Mouse (Mus musculus): ENCODE data around the gene Tert. TPM values are rescaled to one million over a fixed set of nuclear protein-coding genes. Genes with fewer than 3 reads are reported as not detected.

Gene Tert
- polyA plus RNA-seq, 1 experiment from 2014 or later: 4.8 TPM

DNA sequence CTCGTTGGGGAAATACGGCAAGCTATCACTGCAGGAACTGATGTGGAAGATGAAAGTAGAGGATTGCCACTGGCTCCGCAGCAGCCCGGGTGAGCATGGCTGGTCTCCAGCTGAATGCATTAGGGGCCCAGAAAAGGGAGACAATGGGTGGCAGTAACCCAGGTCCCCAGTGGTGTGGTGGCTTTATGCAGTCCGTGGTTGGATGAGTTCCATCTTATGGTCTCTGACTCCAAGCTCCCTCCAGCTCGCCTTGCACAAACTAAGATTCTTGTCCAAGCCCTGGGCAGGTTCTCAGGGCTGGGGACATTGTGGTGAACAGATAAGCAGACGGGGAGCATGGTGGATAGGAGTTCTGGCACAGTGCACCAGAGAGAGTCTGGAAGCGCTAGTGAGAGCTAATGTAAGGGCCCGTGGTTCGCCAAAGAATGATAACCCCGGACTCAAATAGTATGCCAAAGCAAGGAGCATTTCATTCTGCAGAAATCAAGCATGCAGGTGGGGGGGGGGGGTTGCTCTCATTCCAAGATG, 1.9 kb downstream of the Tert start:
- H3K4me3 ChIP-seq: no peak overlapping the region
- no peak overlapping the region for H3K27ac ChIP-seq (replicated peaks)
- 85% methylated on average over 11 of the region's 11 CpGs for WGBS
- no peak for ATAC-seq (ENCODE audit: low read depth)
- H3K36me3 ChIP-seq: peaks cover 5% of the 10 kb centered on the region; the same call in 1 of the 2 replicates
- peaks cover 44% of the 10 kb centered on the region for H3K4me1 ChIP-seq (replicated peaks)
- no peaks in the 10 kb centered on the region for H3K27me3 ChIP-seq
- no peak overlapping the region for H3K4me2 ChIP-seq
- no peaks in the 10 kb centered on the region for H3K9me3 ChIP-seq
- no peak overlapping the region for H3K9ac ChIP-seq

DNA sequence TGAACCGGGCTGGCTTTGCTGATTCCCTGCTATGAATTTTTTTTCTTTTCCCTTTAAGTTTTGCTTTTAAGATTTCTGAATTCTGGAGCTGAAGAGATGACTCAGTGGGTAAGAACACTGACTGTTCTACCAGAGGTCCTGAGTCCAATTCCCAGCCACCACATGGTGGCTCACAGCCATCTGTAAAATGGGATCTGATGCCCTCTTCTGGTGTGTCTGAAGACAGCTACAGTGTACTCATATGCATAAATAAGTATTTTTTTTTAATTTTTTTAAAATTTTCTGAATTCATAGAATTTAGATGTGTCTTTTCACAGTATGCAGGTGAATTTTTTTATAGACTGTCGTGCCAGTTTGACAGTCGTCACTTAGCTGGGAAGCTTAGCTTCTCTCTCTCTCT, 5.1 kb downstream of the Tert start:
- peaks cover 36% of the 10 kb centered on the region for H3K4me1 ChIP-seq (replicated peaks)
- H3K9me3 ChIP-seq: no peaks in the 10 kb centered on the region
- no peaks in the 10 kb centered on the region for H3K27me3 ChIP-seq
- H3K27ac ChIP-seq (replicated peaks): no peak overlapping the region
- 92% methylated on average over 3 of the region's 3 CpGs for WGBS
- H3K4me2 ChIP-seq: no peak overlapping the region
- H3K4me3 ChIP-seq: no peak overlapping the region
- H3K36me3 ChIP-seq: peaks cover 22% of the 10 kb centered on the region
- no peak for ATAC-seq (ENCODE audit: low read depth)
- no peak overlapping the region for H3K9ac ChIP-seq

DNA sequence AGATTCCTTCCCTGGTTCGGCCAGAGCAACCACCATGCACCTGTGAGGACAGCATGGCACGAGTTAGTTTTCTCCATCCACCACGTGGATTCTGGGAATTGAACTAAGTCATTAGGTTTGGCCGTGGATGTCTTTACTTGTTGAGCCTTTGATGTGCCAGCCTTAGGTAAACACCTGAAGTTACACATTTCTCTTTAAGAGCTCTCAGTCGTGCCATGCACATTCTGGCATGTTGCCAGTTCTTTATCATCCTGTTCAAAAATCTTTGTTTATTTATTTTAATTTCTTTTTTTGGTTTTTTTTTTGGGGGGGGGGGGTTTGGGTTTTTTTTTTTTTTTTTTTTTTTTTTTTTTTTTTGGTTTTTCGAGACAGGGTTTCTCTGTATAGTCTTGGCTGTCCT, 11.1 kb downstream of the Tert start:
- Histone ChIP-seq H3K4me3 (no peak overlapping the region), H3K9me3 (no peaks in the 10 kb centered on the region), H3K4me2 (no peak overlapping the region), H3K36me3 (peaks cover 35% of the 10 kb centered on the region), H3K9ac (no peak overlapping the region), H3K27ac (replicated peaks) (no peak overlapping the region), H3K27me3 (no peaks in the 10 kb centered on the region), H3K4me1 (replicated peaks) (0 out of 2 replicates have a peak, but pooled peaks cover 6% of the 10 kb centered on the region)
- no peak for ATAC-seq (ENCODE audit: low read depth)
- 83% methylated on average over 5 of the region's 6 CpGs for WGBS

DNA sequence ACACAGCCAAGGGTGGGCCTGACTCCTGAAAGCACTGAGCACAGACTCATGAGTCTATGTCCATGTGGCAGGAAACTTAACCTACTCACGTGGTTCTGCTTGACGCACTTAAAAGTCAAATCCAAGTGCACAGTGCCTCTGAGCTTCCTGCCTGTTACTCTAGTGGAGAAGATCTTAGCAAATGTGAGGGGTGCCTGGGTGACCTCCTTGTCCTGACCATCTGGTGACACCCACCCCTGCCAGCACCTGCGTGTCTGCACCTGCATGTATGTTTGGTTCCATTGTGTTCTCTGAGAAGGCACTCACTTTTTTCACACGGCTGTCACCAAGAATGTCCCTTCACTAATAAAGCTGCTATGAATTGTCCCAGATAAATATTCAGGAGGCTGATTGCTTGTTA, 14.6 kb downstream of the Tert start:
- ATAC-seq (ENCODE audit: low read depth): no peak
- no peak overlapping the region for H3K4me3 ChIP-seq
- WGBS: 85% methylated on average over 4 of the region's 4 CpGs

DNA sequence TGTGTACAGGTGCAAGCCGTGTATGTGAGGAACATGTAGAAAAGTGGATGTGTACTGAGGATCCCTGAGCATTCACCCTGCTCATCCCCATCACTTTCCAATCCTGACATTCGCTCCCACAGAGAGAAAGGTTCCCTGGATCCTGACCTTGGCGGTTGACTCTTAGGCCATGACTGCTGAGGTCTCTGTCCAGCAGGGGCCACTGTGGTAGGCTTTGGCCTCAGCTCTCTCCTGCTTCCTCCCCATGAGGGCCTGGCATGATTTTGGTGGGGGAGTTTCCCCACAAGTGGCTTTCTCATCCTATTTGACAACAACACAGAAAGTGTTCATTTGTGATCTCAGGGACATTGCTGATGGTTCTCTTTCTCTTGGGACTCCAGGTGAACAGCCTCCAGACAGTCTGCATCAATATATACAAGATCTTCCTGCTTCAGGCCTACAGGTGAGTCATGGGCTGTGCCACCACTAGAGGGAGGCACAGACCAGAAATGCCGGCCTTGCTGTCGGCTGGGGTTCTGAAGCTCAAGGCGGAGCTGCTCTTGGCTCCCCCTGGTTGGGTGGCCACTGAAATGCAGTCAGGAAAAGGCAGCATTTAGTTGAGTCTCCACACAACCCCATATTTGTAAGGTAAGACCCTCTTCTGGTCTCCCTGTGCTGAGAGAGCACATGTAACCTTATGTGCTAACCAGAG, 19.8 kb downstream of the Tert start:
- H3K36me3 ChIP-seq: peaks cover 24% of the 10 kb centered on the region
- no peak overlapping the region for H3K4me2 ChIP-seq
- WGBS: 46% methylated on average over 6 of the region's 6 CpGs
- 0 out of 2 replicates have a peak, but pooled peaks cover 6% of the 10 kb centered on the region for H3K4me1 ChIP-seq (replicated peaks)
- H3K9ac ChIP-seq: no peak overlapping the region
- H3K4me3 ChIP-seq: no peak overlapping the region
- H3K9me3 ChIP-seq: no peaks in the 10 kb centered on the region
- ATAC-seq (ENCODE audit: low read depth): no peak; the same call in 1 of the 2 replicates
- H3K27ac ChIP-seq (replicated peaks): no peak overlapping the region
- H3K27me3 ChIP-seq: no peaks in the 10 kb centered on the region

More for the DNA sequence above, 14.6 kb downstream of the Tert start:
- H3K4me2 ChIP-seq: no peak overlapping the region
- no peaks in the 10 kb centered on the region for H3K27me3 ChIP-seq
- 0 out of 2 replicates have a peak, but pooled peaks cover 6% of the 10 kb centered on the region for H3K4me1 ChIP-seq (replicated peaks)
- H3K36me3 ChIP-seq: peaks cover 13% of the 10 kb centered on the region; the same call in 1 of the 2 replicates
- no peaks in the 10 kb centered on the region for H3K9me3 ChIP-seq
- no peak overlapping the region for H3K9ac ChIP-seq
- no peak overlapping the region for H3K27ac ChIP-seq (replicated peaks)

- no peak overlapping the region for H3K9ac ChIP-seq
- WGBS: 86% methylated on average over 3 of the region's 3 CpGs
- H3K27ac ChIP-seq (replicated peaks): no peak overlapping the region
- ATAC-seq (ENCODE audit: low read depth): no peak
- no peak overlapping the region for H3K4me3 ChIP-seq
- peaks cover 15% of the 10 kb centered on the region for H3K36me3 ChIP-seq
- no peaks in the 10 kb centered on the region for H3K4me1 ChIP-seq (replicated peaks)
- H3K9me3 ChIP-seq: no peaks in the 10 kb centered on the region
- H3K27me3 ChIP-seq: no peaks in the 10 kb centered on the region
- H3K4me2 ChIP-seq: no peak overlapping the region
These were observed 26.6 kb downstream of the Tert start for GRCm38 (mm10) chr13:73653266-73653665.

DNA sequence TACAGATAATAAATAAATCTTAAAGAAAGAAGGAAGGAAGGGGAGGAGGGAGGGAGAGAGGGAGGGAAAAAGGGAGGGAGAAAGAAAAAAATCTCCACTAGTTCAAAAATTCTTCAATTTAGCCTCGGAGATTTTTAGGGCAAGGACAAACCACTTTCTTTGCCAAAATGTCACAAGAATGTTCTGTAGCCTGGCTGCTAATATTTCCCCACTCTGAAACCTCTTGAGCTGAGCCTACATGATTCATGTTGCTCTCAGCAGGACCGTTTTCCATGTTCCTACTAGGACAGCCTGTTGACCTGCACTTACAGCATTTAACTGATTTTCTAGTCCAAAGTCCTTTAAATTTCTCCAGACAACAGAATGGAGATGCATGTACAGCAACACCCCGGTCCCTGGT, 28.3 kb downstream of the Tert start:
- H3K36me3 ChIP-seq: peaks cover 4% of the 10 kb centered on the region; the same call in 1 of the 2 replicates
- no peaks in the 10 kb centered on the region for H3K9me3 ChIP-seq
- no peak overlapping the region for H3K27ac ChIP-seq (replicated peaks)
- H3K9ac ChIP-seq: no peak overlapping the region
- H3K4me1 ChIP-seq (replicated peaks): no peaks in the 10 kb centered on the region
- H3K4me3 ChIP-seq: no peak overlapping the region
- H3K4me2 ChIP-seq: no peak overlapping the region
- H3K27me3 ChIP-seq: no peaks in the 10 kb centered on the region
- ATAC-seq (ENCODE audit: low read depth): no peak
- 81% methylated on average over 3 of the region's 3 CpGs for WGBS

DNA sequence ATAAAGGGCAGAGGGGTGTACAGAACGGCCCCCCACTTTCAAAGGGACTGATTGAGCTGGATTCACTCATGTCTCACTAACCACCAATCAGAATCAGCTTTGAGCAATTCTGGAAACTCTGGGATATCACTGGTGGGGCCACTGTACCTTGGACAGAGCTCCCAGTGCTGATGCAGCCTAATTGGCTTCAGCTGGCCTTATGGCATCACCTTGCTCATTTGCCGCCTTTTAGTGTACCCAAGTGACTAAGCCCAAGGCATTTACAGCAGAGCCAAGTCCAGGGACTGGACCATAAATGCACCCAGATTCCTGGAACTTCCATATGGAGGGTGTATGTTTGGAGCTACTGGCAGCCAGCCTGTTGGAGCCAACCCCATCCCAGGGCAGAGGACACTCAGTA, 32.2 kb downstream of the Tert start:
- no peak for ATAC-seq (ENCODE audit: low read depth)
- Histone ChIP-seq H3K4me3 (no peak overlapping the region), H3K36me3 (no peaks in the 10 kb centered on the region), H3K4me2 (no peak overlapping the region), H3K4me1 (replicated peaks) (no peaks in the 10 kb centered on the region), H3K27ac (replicated peaks) (no peak overlapping the region), H3K27me3 (no peaks in the 10 kb centered on the region), H3K9me3 (no peaks in the 10 kb centered on the region), H3K9ac (no peak overlapping the region)
- WGBS: 45% methylated on average over 2 of the region's 2 CpGs

- Histone ChIP-seq H3K4me2 (no peak overlapping the region), H3K9ac (no peak overlapping the region), H3K27ac (replicated peaks) (no peak overlapping the region), H3K4me1 (replicated peaks) (no peaks in the 10 kb centered on the region), H3K9me3 (no peaks in the 10 kb centered on the region), H3K36me3 (no peaks in the 10 kb centered on the region), H3K27me3 (no peaks in the 10 kb centered on the region), H3K4me3 (no peak overlapping the region)
- whole genome bisulfite sequencing: 66% methylated on average over 2 of the region's 2 CpGs
- ATAC-seq (ENCODE audit: low read depth): no peak
These were observed 33.5 kb downstream of the Tert start for GRCm38 (mm10) chr13:73660163-73660695.

GRCm38 (mm10) chr13:73675161-73675560, 48.5 kb downstream of the Tert start:
- Histone ChIP-seq H3K4me3 (no peak overlapping the region), H3K9ac (no peak overlapping the region), H3K9me3 (no peaks in the 10 kb centered on the region), H3K27me3 (no peaks in the 10 kb centered on the region), H3K36me3 (no peaks in the 10 kb centered on the region), H3K4me1 (replicated peaks) (no peaks in the 10 kb centered on the region), H3K27ac (replicated peaks) (no peak overlapping the region), H3K4me2 (no peak overlapping the region)
- ATAC-seq (ENCODE audit: low read depth): no peak
- WGBS: 93% methylated on average over 7 of the region's 7 CpGs

- no peak within 1 kb of the TSS for H3K4me3 ChIP-seq
- H3K9me3 ChIP-seq: no peaks in the 10 kb centered on the region
- no peak within 1 kb of the TSS for H3K9ac ChIP-seq
- H3K27ac ChIP-seq (replicated peaks): no peak within 1 kb of the TSS
- H3K4me2 ChIP-seq: no peak within 1 kb of the TSS
- no peak for ATAC-seq (ENCODE audit: low read depth)
- no peaks in the 10 kb centered on the region for H3K27me3 ChIP-seq
- WGBS: 90% methylated on average over 3 of the region's 3 CpGs
- no peaks in the 10 kb centered on the region for H3K36me3 ChIP-seq
- H3K4me1 ChIP-seq (replicated peaks): no peaks in the 10 kb centered on the region
These were observed 51.1 kb downstream of the Tert start, which contains the start of gene Slc6a18 for GRCm38 (mm10) chr13:73677853-73678252. TSS of gene Slc6a18 (minus strand) at chr13:73678023.

- WGBS: 60% methylated on average over 2 of the region's 2 CpGs
These were observed 52.6 kb downstream of the Tert start for GRCm38 (mm10) chr13:73679311-73679710.

More at GRCm38 (mm10) chr13:73679311-73679710, 52.6 kb downstream of the Tert start:
- H3K4me3 ChIP-seq: no peak overlapping the region
- no peak for ATAC-seq (ENCODE audit: low read depth)
- no peaks in the 10 kb centered on the region for H3K4me1 ChIP-seq (replicated peaks)
- H3K9me3 ChIP-seq: no peaks in the 10 kb centered on the region
- no peaks in the 10 kb centered on the region for H3K36me3 ChIP-seq
- H3K27ac ChIP-seq (replicated peaks): no peak overlapping the region
- no peaks in the 10 kb centered on the region for H3K27me3 ChIP-seq
- no peak overlapping the region for H3K9ac ChIP-seq
- no peak overlapping the region for H3K4me2 ChIP-seq
